Mouse (Mus musculus): ENCODE measurements around the gene Ndufa7. TPM values are rescaled to one million over a fixed set of nuclear protein-coding genes. Genes with fewer than 3 reads are reported as not detected.
A peak's percentile ranks its signal among the peaks of the same experiment; 100 is the strongest.
"Not testable (repeated sequence)": the region's sequence is repeated elsewhere in the genome, so short reads cannot be mapped to it uniquely, and the experiment has no call there.

Ndufa7 gene
- polyA plus RNA-seq, 1 experiment from 2014 or later, result 454 TPM

GRCm38 (mm10) chr17:33842966-33843795 is 18.8 kb downstream of the Ndufa7 start, which contains the start of gene Cd320:
Gene Cd320 (plus strand): TSS chr17:33843091.
- WGBS, result under 1% methylated on average over 45 of the region's 45 CpGs
- H3K36me3 ChIP-seq, result peaks cover 30% of the 10 kb centered on the region

DNA sequence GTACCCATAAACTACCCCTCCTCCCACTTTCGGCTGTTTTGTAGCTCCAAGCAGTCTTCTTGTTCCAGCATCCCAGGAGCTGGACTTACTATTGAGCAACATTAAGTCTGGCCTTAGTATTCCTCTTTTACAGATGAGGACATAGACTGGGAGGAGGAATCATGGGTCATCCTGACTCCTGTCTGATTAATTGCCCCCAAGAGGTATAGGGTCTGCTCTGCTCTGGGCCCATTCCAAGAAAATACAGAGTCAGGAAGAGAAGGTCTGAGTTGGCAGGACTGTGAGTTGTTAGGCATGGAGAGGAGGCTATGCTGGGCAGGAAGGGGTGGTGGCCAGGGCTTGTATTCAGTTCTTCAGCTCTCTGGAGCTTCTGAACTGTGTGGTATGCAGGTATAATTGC is 19.8 kb downstream of the Ndufa7 start:
- ATAC-seq (ENCODE audit: low FRiP score, low read depth), result no peak
- peak overlapping the region; percentile 86 for H3K4me2 ChIP-seq (replicated peaks)
- no peak overlapping the region for H3K27ac ChIP-seq (replicated peaks)
- H3K9ac ChIP-seq (replicated peaks), result peak overlapping the region; percentile 74; the same call in 1 of the 2 replicates
- no peaks in the 10 kb centered on the region for H3K27me3 ChIP-seq
- peaks cover 30% of the 10 kb centered on the region for H3K36me3 ChIP-seq
- peaks cover 13% of the 10 kb centered on the region for H3K4me1 ChIP-seq
- WGBS, result 87% methylated on average over 1 of the region's 1 CpGs
- H3K4me3 ChIP-seq, result peak overlapping the region; percentile 84
- H3K9me3 ChIP-seq, result no peaks in the 10 kb centered on the region

More at GRCm38 (mm10) chr17:33842966-33843795, 18.8 kb downstream of the Ndufa7 start, which contains the start of gene Cd320:
- peak; percentile 93 for ATAC-seq (ENCODE audit: low FRiP score, low read depth)
- H3K27me3 ChIP-seq, result no peaks in the 10 kb centered on the region
- H3K4me2 ChIP-seq (replicated peaks), result peak within 1 kb of the TSS; percentile 86
- H3K9ac ChIP-seq (replicated peaks), result peak within 1 kb of the TSS; percentile 74
- peak within 1 kb of the TSS; percentile 68 for H3K27ac ChIP-seq (replicated peaks)
- H3K9me3 ChIP-seq, result no peaks in the 10 kb centered on the region
- peak within 1 kb of the TSS; percentile 84 for H3K4me3 ChIP-seq
- peaks cover 13% of the 10 kb centered on the region for H3K4me1 ChIP-seq

DNA sequence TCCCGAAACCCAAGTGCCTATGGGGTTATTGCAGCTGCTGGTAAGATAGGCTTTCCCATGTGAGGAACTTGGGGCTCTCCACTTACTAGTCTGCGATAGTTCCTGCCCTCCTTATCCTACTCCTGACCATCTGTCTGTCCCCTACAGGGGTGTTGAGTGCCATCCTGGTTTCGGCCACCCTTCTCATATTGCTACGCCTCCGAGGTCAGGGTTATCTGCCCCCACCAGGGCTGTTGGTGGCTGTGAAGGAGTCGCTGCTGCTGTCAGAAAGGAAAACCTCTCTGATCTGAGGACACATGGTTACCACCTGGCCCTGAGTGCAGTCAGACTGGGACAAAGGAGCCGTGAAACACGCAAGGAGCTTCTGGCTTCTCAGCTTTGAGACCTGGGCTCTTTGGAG is 23.8 kb downstream of the Ndufa7 start:
- Histone ChIP-seq H3K9ac (replicated peaks) (no peak overlapping the region), H3K9me3 (no peaks in the 10 kb centered on the region), H3K27ac (replicated peaks) (no peak overlapping the region), H3K4me2 (replicated peaks) (no peak overlapping the region), H3K4me3 (no peak overlapping the region), H3K4me1 (peaks cover 13% of the 10 kb centered on the region), H3K27me3 (no peaks in the 10 kb centered on the region), H3K36me3 (peaks cover 34% of the 10 kb centered on the region)
- no peak for ATAC-seq (ENCODE audit: low FRiP score, low read depth)
- WGBS, result 91% methylated on average over 8 of the region's 8 CpGs

DNA sequence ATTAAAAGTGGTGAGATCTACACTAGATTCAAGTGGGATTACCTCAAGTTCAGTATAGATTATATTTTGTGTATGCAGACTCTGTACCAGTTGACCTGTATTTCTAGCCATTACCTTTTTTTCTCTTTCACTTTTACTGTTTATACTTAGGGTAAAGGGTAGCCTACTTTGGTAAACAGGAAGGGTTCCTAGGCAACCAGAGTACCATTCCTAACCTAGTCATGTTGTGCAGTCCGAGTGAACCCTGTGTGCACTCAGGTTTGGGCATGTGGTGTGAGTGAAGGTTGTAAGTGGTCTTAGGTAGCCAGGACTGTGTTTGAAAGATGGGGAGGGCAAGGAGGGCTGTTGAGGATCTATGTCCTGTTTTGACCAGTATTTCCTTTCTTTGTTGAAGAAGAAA is 27.0 kb downstream of the Ndufa7 start:
- Histone ChIP-seq H3K4me1 (no peaks in the 10 kb centered on the region), H3K36me3 (peaks cover 34% of the 10 kb centered on the region), H3K27ac (replicated peaks) (no peak overlapping the region), H3K9me3 (no peaks in the 10 kb centered on the region), H3K27me3 (no peaks in the 10 kb centered on the region), H3K4me2 (replicated peaks) (no peak overlapping the region), H3K4me3 (no peak overlapping the region), H3K9ac (replicated peaks) (no peak overlapping the region)
- 71% methylated on average over 1 of the region's 1 CpGs for WGBS
- ATAC-seq (ENCODE audit: low FRiP score, low read depth), result no peak

DNA sequence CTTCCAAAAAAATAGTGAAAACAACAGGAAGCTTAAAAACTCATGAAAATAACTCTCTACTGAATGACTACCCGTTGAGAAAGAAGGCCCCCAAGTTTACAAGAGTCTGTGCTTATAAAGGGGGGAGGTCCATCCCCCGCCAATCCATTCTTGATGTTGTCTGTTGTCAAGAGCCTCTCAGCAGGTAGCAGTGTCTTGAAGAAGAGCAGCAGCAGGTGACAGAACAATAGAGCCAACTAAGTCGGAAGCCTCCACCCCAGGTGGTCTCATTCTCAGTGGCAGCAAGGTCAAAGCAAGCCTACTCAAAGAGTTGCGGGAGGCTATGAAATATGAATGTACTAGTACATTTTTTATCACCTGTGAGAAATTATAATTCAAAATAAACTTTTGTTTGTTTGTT is 33.4 kb downstream of the Ndufa7 start:
- ATAC-seq (ENCODE audit: low FRiP score, low read depth), result no peak
- Histone ChIP-seq H3K4me2 (replicated peaks) (no peak overlapping the region), H3K27ac (replicated peaks) (no peak overlapping the region), H3K4me3 (no peak overlapping the region), H3K27me3 (no peaks in the 10 kb centered on the region), H3K9me3 (no peaks in the 10 kb centered on the region), H3K36me3 (no peaks in the 10 kb centered on the region), H3K4me1 (no peaks in the 10 kb centered on the region), H3K9ac (replicated peaks) (no peak overlapping the region)
- 69% methylated on average over 4 of the region's 4 CpGs for WGBS

GRCm38 (mm10) chr17:33865330-33866030 is 41.1 kb downstream of the Ndufa7 start:
- Histone ChIP-seq H3K9ac (replicated peaks) (no peak overlapping the region), H3K4me2 (replicated peaks) (no peak overlapping the region), H3K4me3 (no peak overlapping the region), H3K4me1 (no peaks in the 10 kb centered on the region), H3K27ac (replicated peaks) (no peak overlapping the region), H3K9me3 (no peaks in the 10 kb centered on the region), H3K36me3 (no peaks in the 10 kb centered on the region), H3K27me3 (no peaks in the 10 kb centered on the region)
- 41% methylated on average over 8 of the region's 9 CpGs for WGBS
- ATAC-seq (ENCODE audit: low FRiP score, low read depth), result no peak

DNA sequence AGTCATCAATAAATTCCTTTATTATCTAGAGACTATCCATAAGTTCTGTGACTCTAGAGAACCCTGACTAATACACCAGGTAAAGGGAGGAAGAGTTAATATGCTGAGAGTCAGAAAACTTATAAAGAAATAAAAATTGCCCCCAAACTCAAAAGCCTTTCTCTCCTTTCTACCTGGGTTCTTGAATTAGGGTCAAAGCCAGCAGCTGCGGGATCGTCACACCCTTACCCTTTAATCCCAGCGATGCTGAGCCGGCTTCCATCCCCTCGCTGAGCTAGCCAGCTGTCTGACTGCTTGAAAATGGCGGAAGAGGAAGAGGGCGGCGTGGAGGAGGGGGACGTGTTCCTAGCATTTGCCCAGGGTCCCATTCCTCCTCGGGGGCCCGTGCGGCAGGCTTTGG is 49.2 kb downstream of the Ndufa7 start, which contains the start of gene Gm7029:
Gene Gm7029, plus strand, starts transcription at position 301 of the 400 bp plus-strand sequence.
- not testable (repeated sequence) for H3K27ac ChIP-seq (replicated peaks); H3K4me2 ChIP-seq (replicated peaks); ATAC-seq (ENCODE audit: low FRiP score, low read depth); H3K4me3 ChIP-seq; H3K4me1 ChIP-seq; H3K9ac ChIP-seq (replicated peaks); H3K27me3 ChIP-seq; H3K9me3 ChIP-seq
- 87% methylated on average over 4 of the region's 12 CpGs for WGBS
- peaks cover 16% of the 10 kb centered on the region for H3K36me3 ChIP-seq

DNA sequence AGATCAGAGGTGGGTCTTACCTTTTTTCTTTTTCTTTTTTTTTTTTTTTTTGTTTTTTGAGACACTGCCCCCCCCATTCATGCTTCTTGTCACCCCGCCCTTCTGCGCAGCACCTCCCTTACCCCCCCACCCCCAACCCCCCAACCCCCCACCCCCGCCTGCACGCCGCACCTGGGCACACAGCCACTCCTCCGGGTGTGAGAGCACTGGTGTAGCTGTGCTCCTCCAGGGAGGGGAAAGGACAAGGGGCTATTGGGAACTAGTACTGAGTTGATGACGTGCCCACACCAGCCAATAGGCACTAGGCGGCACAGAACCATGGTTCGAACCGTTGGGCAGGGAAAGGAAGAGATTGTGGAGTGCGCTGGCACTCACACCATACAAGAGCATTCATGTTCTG is 50.0 kb downstream of the Ndufa7 start:
- H3K4me3 ChIP-seq, result no peak overlapping the region

DNA sequence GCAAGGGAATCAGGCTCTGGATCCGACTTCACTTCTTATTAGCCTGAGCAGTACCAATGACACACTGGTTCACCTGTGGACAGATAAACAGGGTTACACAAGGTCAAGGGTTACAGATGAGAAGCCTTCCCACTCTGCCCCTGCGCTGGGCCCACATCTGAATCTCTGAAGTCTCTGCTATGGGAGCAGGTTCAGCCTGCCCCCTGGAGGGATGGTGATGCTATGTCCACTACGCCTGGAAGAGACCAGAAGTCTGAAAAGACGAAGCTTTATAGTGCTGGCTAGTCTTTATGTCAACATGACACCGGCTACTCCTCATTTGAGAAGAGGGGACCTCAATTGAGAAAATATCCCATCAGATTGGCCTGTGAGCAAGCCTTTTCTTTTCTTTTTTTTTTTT is 51.4 kb downstream of the Ndufa7 start:
- H3K4me2 ChIP-seq (replicated peaks); H3K4me1 ChIP-seq; H3K27ac ChIP-seq (replicated peaks); H3K9ac ChIP-seq (replicated peaks); H3K9me3 ChIP-seq; H3K4me3 ChIP-seq; H3K27me3 ChIP-seq; ATAC-seq (ENCODE audit: low FRiP score, low read depth): not testable (repeated sequence)
- 85% methylated on average over 5 of the region's 5 CpGs for WGBS
- H3K36me3 ChIP-seq, result peaks cover 29% of the 10 kb centered on the region

More for the DNA sequence above, 50.0 kb downstream of the Ndufa7 start:
- Histone ChIP-seq H3K9me3 (no peaks in the 10 kb centered on the region), H3K9ac (replicated peaks) (no peak overlapping the region), H3K27ac (replicated peaks) (no peak overlapping the region), H3K4me2 (replicated peaks) (no peak overlapping the region), H3K36me3 (peaks cover 19% of the 10 kb centered on the region), H3K4me1 (no peaks in the 10 kb centered on the region), H3K27me3 (no peaks in the 10 kb centered on the region)
- WGBS, result 96% methylated on average over 11 of the region's 11 CpGs
- no peak for ATAC-seq (ENCODE audit: low FRiP score, low read depth)

- Histone ChIP-seq H3K36me3 (peaks cover 50% of the 10 kb centered on the region), H3K4me1 (peaks cover 15% of the 10 kb centered on the region)
- not testable (repeated sequence) for ATAC-seq (ENCODE audit: low FRiP score, low read depth); H3K27ac ChIP-seq (replicated peaks); H3K9ac ChIP-seq (replicated peaks); H3K4me2 ChIP-seq (replicated peaks); H3K4me3 ChIP-seq; H3K27me3 ChIP-seq; H3K9me3 ChIP-seq
- WGBS, result 95% methylated on average over 10 of the region's 11 CpGs
Measured at GRCm38 (mm10) chr17:33884320-33884719, 59.9 kb downstream of the Ndufa7 start.

DNA sequence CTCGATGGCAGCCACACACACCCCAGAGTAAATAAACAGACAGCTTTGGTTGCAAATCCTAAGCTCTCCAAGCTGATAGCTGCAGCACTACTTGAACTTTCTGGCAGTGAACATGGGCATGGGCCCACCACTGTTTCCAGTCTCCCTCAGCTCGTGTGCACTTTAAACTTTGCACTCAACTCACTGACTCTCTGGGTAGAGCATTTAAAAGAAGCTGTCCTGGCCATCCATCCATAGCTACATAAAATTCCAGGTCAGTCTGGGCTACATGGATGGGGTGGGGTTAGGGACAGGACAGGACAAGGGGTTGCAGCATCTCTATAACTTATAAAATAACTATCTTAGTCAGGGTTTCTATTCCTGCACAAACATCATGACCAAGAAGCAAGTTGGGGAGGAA is 63.4 kb downstream of the Ndufa7 start:
- H3K4me3 ChIP-seq; H3K27ac ChIP-seq (replicated peaks); ATAC-seq (ENCODE audit: low FRiP score, low read depth); H3K27me3 ChIP-seq; H3K9ac ChIP-seq (replicated peaks); H3K9me3 ChIP-seq: not testable (repeated sequence)
- Histone ChIP-seq H3K36me3 (peaks cover 23% of the 10 kb centered on the region), H3K4me2 (replicated peaks) (peak overlapping the region; percentile 22), H3K4me1 (peaks cover 19% of the 10 kb centered on the region)
- 75% methylated on average over 2 of the region's 2 CpGs for WGBS

Measured in midbrain, embryonic 12.5 days (tissue).